Mouse (Mus musculus) lung, adult 18-20 months (tissue): ENCODE results near the gene Lipa.
A peak's percentile ranks its signal among the peaks of the same experiment; 100 is the strongest.

ENCODE experiments used
- DNase-seq, 2 experiments: peaks; one replicate each; pipeline ENCODE4 v3.0.0; 2022; ENCODE audit warnings: mixed read lengths in 2 of 2

Lipa gene

DNA sequence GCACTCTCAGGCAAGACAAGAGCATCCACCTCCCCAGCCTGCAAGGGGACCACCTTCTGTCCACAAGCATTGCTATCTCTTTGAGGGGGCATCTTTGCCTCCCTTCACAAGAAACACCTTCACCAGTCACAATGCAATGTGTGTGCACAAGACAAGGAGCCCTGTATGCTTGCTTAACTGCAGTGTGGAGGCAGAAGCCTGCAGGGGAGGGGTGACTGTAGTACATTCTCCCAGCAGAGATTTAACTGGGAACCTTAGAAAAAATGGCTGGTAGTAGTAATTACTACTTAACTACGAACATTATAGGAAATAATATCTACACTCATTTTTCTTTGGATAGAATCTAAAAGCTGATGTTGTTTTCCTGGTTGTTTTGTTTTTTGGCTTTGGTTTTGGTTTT lies 5.3 kb downstream of the Lipa start:
- DNase-seq: no peak

DNA sequence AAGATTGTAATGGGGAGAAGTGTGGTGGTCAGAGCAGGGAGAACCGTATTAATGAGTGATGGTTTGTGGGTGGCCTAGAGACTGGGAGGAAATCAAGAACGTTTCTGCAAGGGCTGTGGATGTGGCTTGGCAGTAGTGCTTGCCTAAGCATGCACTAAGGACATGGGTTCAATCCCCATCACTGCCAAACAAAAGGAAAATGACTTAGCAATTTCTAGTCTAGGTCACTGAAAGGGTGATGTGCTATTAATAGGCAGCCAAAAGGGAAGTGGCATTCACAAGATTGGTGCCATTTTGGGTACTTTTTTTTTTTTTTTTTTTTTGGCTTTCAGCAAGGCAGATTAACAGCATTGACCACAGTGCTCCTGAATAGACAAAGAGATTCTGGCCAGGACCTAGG lies 5.9 kb downstream of the Lipa start:
- no peak for DNase-seq

GRCm38 (mm10) chr19:34520051-34520450 lies 7.2 kb downstream of the Lipa start:
- DNase-seq: no peak

- peak in 1 of 2 experiments; percentile 23 for DNase-seq
Measured at GRCm38 (mm10) chr19:34519646-34520045, 7.6 kb downstream of the Lipa start.

- DNase-seq: no peak
Measured at GRCm38 (mm10) chr19:34518786-34519185, 8.5 kb downstream of the Lipa start.

GRCm38 (mm10) chr19:34517812-34518594 lies 9.3 kb downstream of the Lipa start:
- DNase-seq: no peak

DNA sequence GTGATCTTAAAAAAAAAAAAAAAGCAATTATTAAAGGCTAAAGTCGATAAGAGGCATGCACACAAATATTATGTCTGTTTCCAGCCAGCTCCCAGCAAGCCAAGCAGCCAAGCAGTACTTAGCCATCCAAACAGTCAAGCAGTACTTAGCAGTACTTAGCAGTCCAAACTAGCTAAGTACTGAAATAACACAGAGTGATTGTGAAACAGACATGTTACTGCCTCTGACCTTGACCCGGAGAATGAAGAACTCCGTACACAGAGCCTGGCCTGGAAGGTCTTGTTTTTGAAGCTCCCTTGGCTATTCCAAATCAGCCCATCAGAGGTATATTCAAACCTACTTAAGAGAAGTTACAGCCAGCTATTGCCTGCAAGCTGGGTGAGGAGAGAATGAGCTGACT lies 10.1 kb downstream of the Lipa start:
- peak; percentile 41 to 68 for DNase-seq

- no peak for DNase-seq
Measured at GRCm38 (mm10) chr19:34516346-34516745, 10.9 kb downstream of the Lipa start.

DNA sequence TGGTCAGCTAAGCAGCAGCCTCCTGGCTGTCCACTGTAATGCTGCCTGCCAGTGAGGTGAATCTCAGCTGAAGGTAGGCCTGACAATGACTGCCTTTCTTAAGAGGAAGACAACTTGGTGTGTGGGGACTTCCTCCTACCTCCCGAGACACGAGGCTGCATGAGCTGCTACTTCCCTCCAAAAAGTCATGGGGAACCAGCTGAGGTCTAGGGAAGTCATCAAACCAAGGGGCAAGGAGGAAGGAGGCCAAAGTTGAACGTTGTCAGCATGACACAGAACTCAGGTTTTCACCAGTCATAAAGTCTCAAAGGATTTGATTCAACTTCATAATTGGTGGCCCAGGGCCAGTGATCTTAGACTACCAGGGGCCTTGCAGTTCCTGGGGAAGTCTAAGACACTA lies 11.6 kb downstream of the Lipa start:
- peak; percentile 43 to 56 for DNase-seq

GRCm38 (mm10) chr19:34511528-34511927 lies 15.7 kb downstream of the Lipa start:
- no peak for DNase-seq

DNA sequence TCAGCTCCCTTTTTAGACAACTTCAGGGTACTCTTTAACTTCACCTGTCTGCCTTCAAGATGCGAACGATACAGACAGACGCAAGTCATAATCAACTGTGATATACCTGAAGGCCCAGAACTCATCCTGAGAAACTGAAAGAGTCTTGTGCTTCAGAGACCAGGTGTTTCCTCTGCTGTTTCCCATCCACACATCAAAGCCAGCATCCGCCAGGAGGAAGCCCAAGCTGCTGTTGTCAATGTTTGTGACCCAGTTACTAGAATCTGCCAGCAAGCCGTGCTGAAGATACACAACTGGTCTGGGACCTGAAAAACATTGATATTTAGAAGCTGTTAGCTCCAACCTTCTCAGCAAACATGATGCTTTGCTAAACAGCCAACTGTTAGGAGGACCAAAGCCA lies 16.6 kb downstream of the Lipa start:
- no peak for DNase-seq

- no peak for DNase-seq
Measured at GRCm38 (mm10) chr19:34505161-34505721, 22.0 kb downstream of the Lipa start.

GRCm38 (mm10) chr19:34500763-34501162 lies 26.5 kb downstream of the Lipa start:
- DNase-seq: peak; percentile 85 to 89

DNA sequence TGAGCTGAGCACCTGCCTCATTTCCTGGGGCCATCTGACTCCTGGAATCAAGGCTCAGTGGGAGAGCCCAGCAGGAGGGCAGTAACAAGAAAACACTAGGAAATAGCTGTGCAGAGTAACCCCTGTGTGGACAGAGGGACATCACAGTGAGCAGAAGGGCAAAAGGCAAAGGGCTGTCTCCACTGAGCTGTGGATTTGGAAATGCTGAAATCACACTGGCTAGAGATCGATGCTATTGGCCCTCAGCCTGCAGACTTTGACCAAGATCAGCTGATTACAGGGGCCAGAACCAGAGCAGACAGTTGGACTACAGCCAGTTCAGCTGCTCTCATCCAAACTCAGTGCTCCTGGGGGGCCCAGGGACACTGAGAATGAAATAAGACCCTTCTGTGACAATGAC lies 30.9 kb downstream of the Lipa start:
- no peak for DNase-seq

GRCm38 (mm10) chr19:34493859-34494258 lies 33.4 kb downstream of the Lipa start:
- DNase-seq: no peak

- DNase-seq: peak; percentile 21 to 59
Measured at GRCm38 (mm10) chr19:34483547-34483946, 43.7 kb downstream of the Lipa start.

GRCm38 (mm10) chr19:34474991-34475971 lies 52.0 kb downstream of the Lipa start, which contains the start of gene Ch25h:
Ch25h (minus strand) TSS chr19:34475164.
- DNase-seq: peak; percentile 50 to 63

DNA sequence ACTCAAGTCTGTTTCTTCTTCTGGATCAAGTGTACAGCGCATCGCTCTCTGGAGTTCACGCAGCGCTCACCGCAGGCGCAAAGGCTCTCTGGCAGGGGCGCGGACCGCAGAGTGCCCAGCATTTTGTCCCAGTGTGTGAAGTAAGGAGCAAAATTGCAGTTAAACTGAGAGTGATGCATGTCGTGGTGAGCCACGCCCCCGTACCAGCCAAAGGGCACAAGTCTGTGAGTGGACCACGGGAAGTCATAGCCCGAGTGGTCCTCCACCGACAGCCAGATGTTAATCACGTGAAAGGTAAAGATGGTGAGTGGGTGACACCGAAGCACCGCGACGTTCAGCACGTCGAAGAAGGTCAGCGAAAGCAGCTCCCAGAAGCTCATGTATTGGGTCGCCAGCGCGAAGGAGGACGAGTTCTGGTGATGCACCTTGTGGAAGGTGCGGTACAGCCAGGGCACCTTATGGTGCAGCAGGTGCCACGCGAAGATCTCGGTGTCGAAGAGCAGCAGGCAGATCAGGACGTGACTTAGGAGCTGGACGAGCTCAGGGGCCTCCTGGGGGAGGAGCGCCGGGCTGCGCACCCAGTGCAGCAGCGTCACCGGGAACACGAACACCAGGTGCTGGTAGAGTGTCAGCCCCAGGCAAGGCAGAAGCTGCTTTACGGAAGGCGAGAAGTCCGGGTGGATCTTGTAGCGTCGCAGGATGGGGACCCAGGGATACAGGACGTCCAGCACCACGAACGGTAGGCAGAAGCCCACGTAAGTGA lies 52.9 kb downstream of the Lipa start:
- peak in 1 of 2 experiments; percentile 12 for DNase-seq

DNA sequence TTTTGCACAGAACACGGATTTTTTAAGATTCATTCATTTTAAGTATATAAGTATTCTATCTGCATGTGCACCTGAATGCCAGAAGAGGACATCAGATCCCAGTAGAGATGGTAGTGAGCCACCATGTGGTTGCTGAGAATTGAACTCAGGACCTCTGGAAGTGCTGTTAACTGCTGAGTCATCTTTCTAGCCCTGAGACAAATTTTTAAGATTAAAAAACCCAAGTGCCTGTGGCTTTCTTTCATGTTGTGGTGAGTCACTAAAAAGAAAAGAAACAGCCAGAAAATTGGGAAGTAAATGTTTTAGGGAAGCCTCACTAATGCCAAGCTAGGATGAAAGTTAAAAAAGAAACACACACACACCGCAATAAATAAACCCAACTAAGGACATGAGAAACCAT lies 55.6 kb downstream of the Lipa start:
- no peak for DNase-seq

DNA sequence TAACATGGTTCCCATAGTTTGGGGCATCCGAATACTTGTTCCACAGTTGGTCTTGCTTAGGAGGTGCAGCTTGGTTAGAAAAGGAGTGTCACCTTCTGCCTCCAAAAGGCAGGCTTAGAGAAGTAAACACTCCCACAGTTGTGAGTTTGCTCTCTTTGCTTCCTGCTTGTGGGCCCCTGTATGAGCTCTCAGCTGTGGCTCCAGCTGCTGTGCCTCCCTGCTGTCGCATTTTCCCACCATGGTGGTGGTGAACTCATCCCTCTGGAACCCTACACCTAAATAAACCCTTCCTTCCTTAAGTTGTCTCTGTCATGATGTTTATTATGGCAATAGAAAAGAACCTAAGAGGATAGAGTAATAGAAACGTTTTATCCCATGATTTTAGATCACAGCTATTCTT lies 58.5 kb downstream of the Lipa start:
- no peak for DNase-seq

GRCm38 (mm10) chr19:34468216-34468615 lies 59.1 kb downstream of the Lipa start:
- no peak for DNase-seq

DNA sequence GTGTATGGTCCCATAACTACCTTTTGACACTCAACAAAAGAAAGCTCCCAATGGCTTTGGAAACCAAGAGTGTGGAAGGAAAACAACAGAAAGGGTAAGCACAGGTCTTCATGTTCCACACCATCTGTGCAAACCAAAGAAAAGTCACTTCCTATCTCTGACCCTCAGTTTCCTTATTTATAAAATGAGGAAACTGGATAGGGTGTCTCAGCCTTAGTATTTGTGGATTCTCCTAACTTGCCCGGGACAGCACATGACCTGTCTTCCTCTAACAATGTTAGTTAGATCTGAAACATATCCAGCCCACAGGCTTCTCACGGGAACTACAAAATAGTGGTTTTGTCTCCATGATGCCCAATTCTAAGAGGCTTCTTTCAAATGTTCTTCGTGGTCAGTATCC lies 62.8 kb downstream of the Lipa start:
- DNase-seq: no peak
